Mouse (Mus musculus): ENCODE results near the gene 1190005I06Rik. TPM values are rescaled to one million over a fixed set of nuclear protein-coding genes. Genes with fewer than 3 reads are reported as not detected.
A peak's percentile ranks its signal among the peaks of the same experiment; 100 is the strongest.

Gene 1190005I06Rik
- polyA plus RNA-seq, 1 experiment from 2014 or later = 18.1 TPM

GRCm38 (mm10) chr8:120614491-120614890, 32.9 kb downstream of the 1190005I06Rik start:
- Histone ChIP-seq H3K27me3 (replicated peaks) (no peaks in the 10 kb centered on the region), H3K4me2 (no peak overlapping the region), H3K9ac (no peak overlapping the region), H3K36me3 (replicated peaks) (no peaks in the 10 kb centered on the region), H3K4me3 (no peak overlapping the region), H3K27ac (no peak overlapping the region), H3K9me3 (no peaks in the 10 kb centered on the region), H3K4me1 (peaks cover 28% of the 10 kb centered on the region)
- WGBS = 94% methylated on average over 3 of the region's 3 CpGs
- ATAC-seq (replicated peaks) = no peak

- Histone ChIP-seq H3K4me2 (no peak overlapping the region), H3K36me3 (replicated peaks) (no peaks in the 10 kb centered on the region), H3K9me3 (no peaks in the 10 kb centered on the region), H3K9ac (no peak overlapping the region), H3K4me1 (peaks cover under 1% of the 10 kb centered on the region; the same call in 1 of the 2 replicates), H3K27me3 (replicated peaks) (no peaks in the 10 kb centered on the region), H3K4me3 (no peak overlapping the region), H3K27ac (no peak overlapping the region)
- ATAC-seq (replicated peaks) = no peak
- 90% methylated on average over 6 of the region's 6 CpGs for WGBS
These were observed 36.6 kb downstream of the 1190005I06Rik start for GRCm38 (mm10) chr8:120610824-120611223.

- Histone ChIP-seq H3K36me3 (replicated peaks) (no peaks in the 10 kb centered on the region), H3K4me1 (peaks cover 2% of the 10 kb centered on the region), H3K27ac (no peak overlapping the region), H3K4me3 (no peak overlapping the region), H3K27me3 (replicated peaks) (no peaks in the 10 kb centered on the region), H3K9ac (no peak overlapping the region), H3K9me3 (no peaks in the 10 kb centered on the region), H3K4me2 (no peak overlapping the region)
- ATAC-seq (replicated peaks) = no peak
- 13% methylated on average over 7 of the region's 7 CpGs for WGBS
These were observed 39.5 kb downstream of the 1190005I06Rik start for GRCm38 (mm10) chr8:120607885-120608284.

- no peak overlapping the region for H3K9ac ChIP-seq
- no peaks in the 10 kb centered on the region for H3K36me3 ChIP-seq (replicated peaks)
- H3K4me3 ChIP-seq = no peak overlapping the region
- no peaks in the 10 kb centered on the region for H3K9me3 ChIP-seq
- H3K4me2 ChIP-seq = no peak overlapping the region
- H3K4me1 ChIP-seq = peaks cover 6% of the 10 kb centered on the region
- no peaks in the 10 kb centered on the region for H3K27me3 ChIP-seq (replicated peaks)
- no peak overlapping the region for H3K27ac ChIP-seq
- WGBS = 78% methylated on average over 9 of the region's 9 CpGs
- no peak for ATAC-seq (replicated peaks)
These were observed 40.0 kb downstream of the 1190005I06Rik start for GRCm38 (mm10) chr8:120607460-120607859.

- no peak overlapping the region for H3K4me2 ChIP-seq
- H3K4me3 ChIP-seq = no peak overlapping the region
- no peaks in the 10 kb centered on the region for H3K9me3 ChIP-seq
- no peak for ATAC-seq (replicated peaks)
- H3K36me3 ChIP-seq (replicated peaks) = no peaks in the 10 kb centered on the region
- no peaks in the 10 kb centered on the region for H3K27me3 ChIP-seq (replicated peaks)
- 36% methylated on average over 6 of the region's 6 CpGs for WGBS
- H3K9ac ChIP-seq = no peak overlapping the region
- peaks cover 6% of the 10 kb centered on the region for H3K4me1 ChIP-seq
- H3K27ac ChIP-seq = 0 out of 2 replicates have a peak overlapping the region, but pooled peaks have one; percentile 1
These were observed 44.8 kb downstream of the 1190005I06Rik start for GRCm38 (mm10) chr8:120602672-120603071.

- no peak for ATAC-seq (replicated peaks)
- Histone ChIP-seq H3K9ac (no peak overlapping the region), H3K4me3 (no peak overlapping the region), H3K27me3 (replicated peaks) (no peaks in the 10 kb centered on the region), H3K4me1 (peaks cover 6% of the 10 kb centered on the region), H3K27ac (no peak overlapping the region), H3K36me3 (replicated peaks) (no peaks in the 10 kb centered on the region), H3K4me2 (no peak overlapping the region), H3K9me3 (no peaks in the 10 kb centered on the region)
- WGBS = 54% methylated on average over 7 of the region's 7 CpGs
These were observed 47.9 kb downstream of the 1190005I06Rik start for GRCm38 (mm10) chr8:120599504-120599903.

GRCm38 (mm10) chr8:120598579-120598978, 48.9 kb downstream of the 1190005I06Rik start:
- no peak for ATAC-seq (replicated peaks)
- H3K27ac ChIP-seq = no peak overlapping the region

GRCm38 (mm10) chr8:120595963-120596362, 51.5 kb downstream of the 1190005I06Rik start:
- Histone ChIP-seq H3K36me3 (replicated peaks) (no peaks in the 10 kb centered on the region), H3K9me3 (no peaks in the 10 kb centered on the region), H3K4me2 (no peak overlapping the region), H3K4me3 (no peak overlapping the region), H3K27me3 (replicated peaks) (no peaks in the 10 kb centered on the region), H3K4me1 (no peaks in the 10 kb centered on the region), H3K27ac (no peak overlapping the region), H3K9ac (no peak overlapping the region)
- WGBS = 11% methylated on average over 5 of the region's 5 CpGs
- no peak for ATAC-seq (replicated peaks)

More at GRCm38 (mm10) chr8:120598579-120598978, 48.9 kb downstream of the 1190005I06Rik start:
- H3K36me3 ChIP-seq (replicated peaks) = no peaks in the 10 kb centered on the region
- no peak overlapping the region for H3K4me3 ChIP-seq
- H3K4me2 ChIP-seq = no peak overlapping the region
- no peaks in the 10 kb centered on the region for H3K9me3 ChIP-seq
- 25% methylated on average over 24 of the region's 24 CpGs for WGBS
- H3K4me1 ChIP-seq = peaks cover 6% of the 10 kb centered on the region
- H3K9ac ChIP-seq = no peak overlapping the region
- H3K27me3 ChIP-seq (replicated peaks) = no peaks in the 10 kb centered on the region

- H3K36me3 ChIP-seq (replicated peaks) = no peaks in the 10 kb centered on the region
- no peak overlapping the region for H3K9ac ChIP-seq
- no peak overlapping the region for H3K27ac ChIP-seq
- H3K27me3 ChIP-seq (replicated peaks) = no peaks in the 10 kb centered on the region
- 89% methylated on average over 5 of the region's 5 CpGs for WGBS
- H3K4me2 ChIP-seq = no peak overlapping the region
- ATAC-seq (replicated peaks) = no peak
- peaks cover 6% of the 10 kb centered on the region; the same call in 1 of the 2 replicates for H3K4me1 ChIP-seq
- H3K4me3 ChIP-seq = no peak overlapping the region
- H3K9me3 ChIP-seq = no peaks in the 10 kb centered on the region
These were observed 52.9 kb downstream of the 1190005I06Rik start for GRCm38 (mm10) chr8:120594571-120594970.

GRCm38 (mm10) chr8:120591587-120592292, 55.7 kb downstream of the 1190005I06Rik start:
- 75% methylated on average over 10 of the region's 10 CpGs for whole genome bisulfite sequencing
- no peak for ATAC-seq (replicated peaks)
- no peaks in the 10 kb centered on the region for H3K27me3 ChIP-seq (replicated peaks)
- H3K27ac ChIP-seq = no peak overlapping the region
- no peak overlapping the region for H3K4me2 ChIP-seq
- peaks cover 13% of the 10 kb centered on the region for H3K4me1 ChIP-seq
- no peaks in the 10 kb centered on the region for H3K9me3 ChIP-seq
- H3K9ac ChIP-seq = no peak overlapping the region
- H3K4me3 ChIP-seq = no peak overlapping the region
- H3K36me3 ChIP-seq (replicated peaks) = no peaks in the 10 kb centered on the region

GRCm38 (mm10) chr8:120589921-120590320, 57.5 kb downstream of the 1190005I06Rik start:
- peak overlapping the region; percentile 73 for H3K27ac ChIP-seq
- no peak for ATAC-seq (replicated peaks)
- WGBS = 61% methylated on average over 2 of the region's 2 CpGs
- peak overlapping the region; percentile 55 for H3K4me3 ChIP-seq
- peaks cover 13% of the 10 kb centered on the region for H3K4me1 ChIP-seq
- H3K27me3 ChIP-seq (replicated peaks) = no peaks in the 10 kb centered on the region
- no peaks in the 10 kb centered on the region for H3K36me3 ChIP-seq (replicated peaks)
- H3K9ac ChIP-seq = peak overlapping the region; percentile 39; the same call in 1 of the 2 replicates
- H3K9me3 ChIP-seq = no peaks in the 10 kb centered on the region
- peak overlapping the region; percentile 96 for H3K4me2 ChIP-seq

- Histone ChIP-seq H3K4me2 (peak within 1 kb of the TSS; percentile 96), H3K4me1 (peaks cover 13% of the 10 kb centered on the region), H3K4me3 (peak within 1 kb of the TSS; percentile 55), H3K27me3 (replicated peaks) (no peaks in the 10 kb centered on the region), H3K9me3 (no peaks in the 10 kb centered on the region), H3K27ac (peak within 1 kb of the TSS; percentile 73), H3K9ac (peak within 1 kb of the TSS; percentile 48), H3K36me3 (replicated peaks) (no peaks in the 10 kb centered on the region)
- WGBS = under 1% methylated on average over 67 of the region's 67 CpGs
- peak; percentile 99 for ATAC-seq (replicated peaks)
These were observed 58.3 kb downstream of the 1190005I06Rik start, which contains the start of gene Gins2 for GRCm38 (mm10) chr8:120588908-120589771. TSS of gene Gins2 (minus strand) at chr8:120589304.
